Mouse (Mus musculus) cerebellum, adult (tissue): Measurements from ENCODE around the gene Rad51ap2.

ENCODE experiments used
- ATAC-seq: cut with Nextera tagmentation; 2 replicates; pipeline ENCODE4 v1.9.2; 2017; ENCODE audit warnings: mild to moderate bottlenecking, moderate library complexity, mixed read lengths; ENCODE audit not compliant: insufficient number of reproducible peaks, low FRiP score, low TSS enrichment

The Rad51ap2 gene

DNA sequence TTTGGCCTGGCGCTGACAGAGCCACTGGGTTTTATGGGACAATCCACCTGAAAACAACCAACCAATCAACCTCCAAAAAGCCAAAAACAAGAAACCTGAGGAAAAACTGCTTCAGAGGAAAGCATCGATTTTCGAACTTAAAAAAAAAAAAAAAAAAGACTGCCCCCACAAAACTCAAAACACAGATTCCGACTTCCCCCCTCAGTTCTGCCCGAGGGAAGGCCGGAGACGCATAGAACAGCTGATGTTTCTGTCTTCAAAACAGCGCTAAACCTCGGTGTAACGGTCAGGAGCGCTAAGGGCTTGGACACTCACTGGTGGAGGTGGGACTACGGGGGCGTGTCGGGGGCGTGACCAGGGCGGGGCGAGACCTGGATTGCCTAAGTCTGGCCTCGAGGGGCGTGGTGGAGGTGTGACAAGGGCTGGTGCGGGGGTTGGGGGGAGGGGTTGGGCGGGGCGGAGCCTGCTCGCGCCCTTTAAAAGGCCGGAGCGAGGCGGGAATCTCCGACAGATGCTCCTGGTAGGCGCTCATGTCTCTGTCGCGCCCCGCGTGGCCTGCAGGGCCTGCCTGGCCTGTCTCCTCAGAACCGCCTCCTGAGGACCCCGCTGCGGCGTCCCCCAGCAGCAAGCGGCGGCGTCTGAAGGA is at the start of gene Rad51ap2:
TSS of gene Rad51ap2 (plus strand) at position 531 of the 646 bp plus-strand sequence.
- peak; percentile 99 for ATAC-seq

DNA sequence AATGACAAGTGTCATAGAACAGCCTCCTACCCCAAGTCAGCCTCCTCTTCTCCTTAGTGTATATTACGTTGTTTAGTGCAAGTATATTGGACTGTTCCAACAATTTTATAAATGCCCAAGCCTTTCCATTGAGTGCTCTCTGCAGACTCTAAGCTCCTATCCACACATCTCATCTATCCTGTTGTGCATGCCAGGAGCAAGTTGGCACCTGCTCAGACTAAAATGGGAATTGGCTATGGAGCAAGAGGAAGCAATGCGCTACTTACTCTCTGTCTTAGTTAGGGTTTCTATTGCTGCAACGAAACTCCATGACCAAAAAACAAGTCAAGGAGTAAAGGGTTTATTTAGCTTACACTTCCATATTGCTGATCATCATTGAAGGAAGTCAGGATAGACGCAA is 48.2 kb upstream of the Rad51ap2 start:
- 0 out of 2 replicates have a peak, but pooled peaks have one; percentile 52 for ATAC-seq

DNA sequence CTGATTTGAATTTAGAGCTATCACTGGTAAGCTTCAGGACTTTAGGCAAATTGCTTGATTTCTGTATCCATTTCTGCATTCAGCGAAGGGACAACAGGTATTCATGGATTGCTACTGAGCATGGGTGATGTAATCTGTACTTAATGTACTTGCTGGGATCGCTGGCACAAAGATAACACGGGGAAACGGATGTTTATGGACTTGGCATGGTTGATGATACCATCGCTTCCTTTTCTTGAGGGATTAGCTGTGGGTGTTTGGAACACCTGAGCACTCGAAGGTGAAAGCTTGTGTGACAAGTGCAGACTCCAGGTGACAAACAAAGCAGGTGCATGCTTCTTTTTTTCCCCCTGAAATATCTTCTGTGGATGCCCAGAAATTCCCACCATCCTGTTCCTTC is 37.8 kb upstream of the Rad51ap2 start:
- ATAC-seq: peak; percentile 52; the same call in 1 of the 2 replicates

DNA sequence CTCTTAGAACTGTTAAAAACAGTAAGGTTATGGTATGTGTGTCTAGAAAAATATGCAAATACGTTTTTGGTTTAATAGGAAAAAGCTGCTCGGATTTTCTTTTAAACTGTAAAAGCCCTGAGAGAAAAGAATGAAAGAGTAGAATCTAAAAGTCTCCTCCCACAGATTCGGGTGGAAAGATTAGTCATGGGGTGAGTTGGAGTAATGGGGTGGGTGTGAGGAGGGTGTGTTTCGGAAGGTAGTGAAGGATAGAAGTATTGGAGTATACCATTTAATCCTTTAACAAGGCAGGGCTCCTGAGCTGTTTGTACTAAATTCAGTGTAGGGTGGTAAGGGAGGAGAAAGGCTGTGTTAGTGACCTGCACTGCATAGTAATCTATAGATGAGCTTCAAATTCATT is 28.5 kb upstream of the Rad51ap2 start:
- no peak for ATAC-seq

DNA sequence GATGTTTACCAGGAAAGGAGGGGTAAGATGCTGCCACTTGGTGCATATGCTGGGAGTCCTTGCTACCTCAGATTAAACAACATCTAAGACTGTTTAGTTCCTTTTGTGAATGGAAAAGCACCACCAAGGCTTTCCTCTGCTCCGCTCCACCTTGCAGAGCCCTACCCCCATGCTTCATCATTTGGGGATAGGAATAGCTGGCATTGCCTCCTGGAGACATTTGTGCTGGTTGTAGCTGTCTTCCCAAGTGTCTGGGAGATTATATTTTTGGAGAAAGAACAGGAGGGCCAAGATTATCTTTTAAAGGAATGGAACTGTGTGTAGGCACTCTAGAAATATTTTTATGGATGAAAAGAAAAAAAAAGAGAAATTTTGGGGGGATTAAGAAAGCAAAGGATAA is 22.8 kb upstream of the Rad51ap2 start:
- ATAC-seq: no peak

DNA sequence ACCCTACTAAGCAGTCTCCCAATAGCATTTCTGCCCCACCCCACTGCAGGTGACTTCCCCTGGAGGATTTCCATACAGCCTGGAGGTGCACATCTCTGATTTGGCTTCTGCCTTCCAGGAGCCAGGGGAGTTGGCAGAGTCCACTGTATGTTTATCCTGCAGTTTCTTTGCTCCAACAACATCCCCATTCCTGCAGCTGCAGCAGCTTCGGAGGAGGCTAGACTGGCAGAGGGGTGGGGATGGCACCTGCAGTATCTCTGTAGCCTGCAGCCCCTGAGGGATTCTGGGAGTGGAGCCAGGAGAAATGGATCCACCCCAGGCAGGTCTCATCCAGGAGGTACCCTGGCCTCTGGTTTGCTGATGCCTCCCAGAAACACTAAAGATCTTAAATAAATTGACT is 22.2 kb upstream of the Rad51ap2 start:
- no peak for ATAC-seq

DNA sequence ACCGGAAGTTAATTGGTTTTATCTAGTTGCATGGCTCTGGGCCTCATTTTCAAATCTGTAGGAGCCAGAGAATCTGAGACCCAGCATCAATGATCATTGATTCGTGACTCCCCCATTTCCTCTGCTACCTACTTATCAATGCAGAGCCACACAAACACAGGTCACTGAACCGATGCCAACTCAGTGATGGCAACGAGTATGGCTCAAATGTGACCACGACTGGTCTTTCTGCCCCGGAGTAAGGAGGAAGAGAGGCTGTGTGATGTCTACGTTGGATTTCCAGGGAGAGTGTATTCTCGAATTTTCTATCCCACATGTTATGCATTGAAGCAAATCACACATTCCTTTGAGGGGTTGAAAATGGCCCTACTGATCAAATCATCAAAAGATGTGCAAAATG is 21.4 kb upstream of the Rad51ap2 start:
- ATAC-seq: no peak

DNA sequence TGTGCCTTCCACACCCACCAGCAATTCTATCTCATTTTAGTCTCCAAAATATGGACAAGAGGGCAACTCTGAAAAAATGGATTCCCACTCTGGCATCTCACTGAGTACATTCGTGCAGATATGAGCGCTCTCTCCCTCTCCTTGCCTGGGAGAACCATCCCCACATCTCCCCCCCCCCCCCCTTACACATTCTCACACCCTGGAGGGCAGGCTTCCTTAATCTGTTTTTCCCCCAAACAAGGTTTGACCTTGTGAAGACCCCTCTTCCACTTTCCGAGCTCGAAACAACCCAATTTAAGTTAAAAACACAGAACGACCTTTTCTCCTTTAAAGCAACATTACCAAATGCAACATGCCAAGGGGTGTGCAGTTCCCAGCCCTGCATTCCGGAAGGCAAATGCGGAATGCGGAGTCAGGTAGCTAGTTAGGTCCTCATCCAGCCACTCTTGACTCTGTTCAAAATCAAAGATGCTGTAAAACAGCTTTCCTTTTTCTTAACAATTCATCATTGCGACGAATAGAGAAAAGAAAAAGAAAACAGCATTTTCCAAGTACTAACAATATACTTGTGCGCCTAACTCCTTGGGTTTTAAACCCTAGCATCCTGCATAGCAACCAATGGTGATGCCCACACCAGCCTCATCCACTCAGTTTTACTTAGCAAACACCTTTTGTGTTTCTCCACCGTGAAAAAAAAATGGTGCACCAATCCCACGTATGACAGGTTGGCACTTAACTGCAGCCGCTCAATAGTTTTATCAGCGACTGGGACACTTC is 20.4 kb upstream of the Rad51ap2 start:
- no peak for ATAC-seq

DNA sequence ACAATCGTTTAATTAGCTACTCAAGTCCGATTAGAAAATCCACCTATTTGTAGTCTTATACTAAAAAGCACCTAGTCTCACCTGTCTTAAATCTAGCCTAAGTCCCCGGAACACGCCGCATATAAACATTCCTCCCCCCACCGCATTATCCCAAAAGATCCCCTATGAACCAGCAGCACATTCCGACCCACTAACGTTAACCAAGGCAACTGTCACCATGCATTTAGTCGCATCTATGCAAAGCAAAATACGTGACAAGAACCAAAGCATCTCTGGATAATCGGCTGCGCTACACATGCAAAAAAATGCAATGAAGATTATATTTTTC is 19.9 kb upstream of the Rad51ap2 start:
- no peak for ATAC-seq

DNA sequence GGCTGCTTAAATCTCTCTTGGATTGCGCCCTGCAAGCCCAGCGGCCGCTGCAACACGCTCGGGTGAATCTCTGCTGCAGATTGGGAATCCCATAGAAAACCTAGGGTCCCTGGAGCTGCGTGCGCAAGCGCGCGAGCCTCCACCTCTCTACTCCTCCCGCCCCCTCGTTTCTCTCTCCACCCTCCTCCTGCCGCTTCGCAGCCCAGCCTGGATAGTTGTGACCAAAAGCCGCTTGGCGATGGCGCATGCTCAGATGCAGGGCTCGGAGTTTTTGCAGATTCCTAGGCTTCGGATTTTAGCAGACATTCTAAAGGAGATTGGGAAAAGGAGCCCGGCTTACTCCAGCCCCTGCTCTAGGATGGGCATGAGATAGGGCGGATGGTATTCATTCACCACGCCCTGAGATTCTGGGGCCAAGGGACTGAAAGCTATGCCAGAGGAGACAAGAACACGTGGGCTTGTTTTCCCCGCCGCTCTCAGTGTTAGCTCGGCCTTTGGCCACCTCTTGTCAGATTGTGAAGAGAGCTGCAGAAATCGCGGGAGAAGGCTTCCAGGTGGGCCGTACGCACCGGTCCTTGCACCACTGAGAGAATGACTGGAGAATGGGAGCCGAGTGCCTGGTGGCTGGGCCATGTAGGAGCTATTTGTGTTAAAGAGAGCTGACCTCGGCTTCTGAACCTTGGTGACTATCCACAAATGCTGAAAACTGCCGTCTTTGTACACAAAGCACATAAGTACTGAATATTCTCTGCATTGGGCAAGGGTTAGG is 19.2 kb upstream of the Rad51ap2 start, which contains the start of gene Vsnl1:
TSS of gene Vsnl1 (minus strand) at position 117 of the 769 bp plus-strand sequence.
- peak; percentile 80 for ATAC-seq

DNA sequence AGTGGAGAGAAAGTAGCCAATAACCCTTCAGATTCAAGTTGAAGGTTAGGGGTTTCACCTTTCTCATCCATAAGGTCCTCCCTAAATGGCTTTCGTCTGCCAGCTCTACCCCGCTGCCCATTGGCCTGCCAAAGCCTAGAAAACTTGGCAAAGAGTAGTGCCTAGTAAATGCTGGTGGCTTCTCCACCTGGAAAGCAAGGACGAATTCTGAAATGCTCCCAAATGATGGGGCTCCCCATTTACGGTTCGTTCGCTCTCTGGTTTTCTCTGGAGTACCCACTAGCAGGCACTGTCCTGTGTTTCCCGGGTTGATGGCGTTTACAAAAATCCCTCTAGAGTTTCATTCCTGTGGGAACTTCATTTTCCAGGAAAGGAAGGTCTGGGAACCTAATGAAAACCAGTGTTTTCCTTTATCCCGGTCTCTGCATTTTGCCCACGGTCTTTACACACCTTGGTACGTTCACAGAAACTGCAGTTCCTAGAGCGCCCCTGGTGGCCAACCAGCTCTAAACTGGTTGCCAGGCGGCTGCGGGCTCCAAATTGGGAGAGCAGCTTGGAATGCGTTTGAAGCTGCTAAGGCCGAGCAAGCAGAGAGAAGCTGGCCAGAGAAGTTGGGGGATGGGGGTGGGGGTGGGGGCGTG is 18.5 kb upstream of the Rad51ap2 start:
- peak; percentile 63 for ATAC-seq

DNA sequence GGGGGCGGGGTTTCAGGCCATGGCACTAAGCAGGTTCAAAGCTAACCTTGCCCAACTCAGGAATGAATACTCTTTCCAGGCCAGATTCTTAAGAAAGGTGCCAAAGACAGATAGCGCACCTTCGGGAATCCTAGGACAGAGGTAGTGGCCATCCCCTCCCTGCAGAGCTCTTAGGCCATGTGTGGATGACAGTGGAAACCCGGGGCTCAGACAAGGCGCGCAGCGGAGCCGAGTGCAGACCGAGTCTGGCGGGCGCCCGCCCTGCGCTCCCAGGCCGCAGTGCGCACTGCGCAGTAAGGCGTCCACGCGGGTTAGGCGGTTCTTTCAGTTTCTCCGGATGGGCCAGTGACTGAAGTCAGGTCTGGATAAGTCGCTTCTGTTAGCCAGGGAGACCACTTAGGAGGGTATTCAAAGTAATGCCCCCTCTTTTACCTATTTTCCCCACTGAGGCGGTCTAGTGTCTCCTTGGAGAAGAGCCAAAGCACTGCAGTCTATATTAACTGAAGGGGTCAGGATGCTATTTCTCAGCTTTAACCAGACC is 17.9 kb upstream of the Rad51ap2 start:
- ATAC-seq: no peak

DNA sequence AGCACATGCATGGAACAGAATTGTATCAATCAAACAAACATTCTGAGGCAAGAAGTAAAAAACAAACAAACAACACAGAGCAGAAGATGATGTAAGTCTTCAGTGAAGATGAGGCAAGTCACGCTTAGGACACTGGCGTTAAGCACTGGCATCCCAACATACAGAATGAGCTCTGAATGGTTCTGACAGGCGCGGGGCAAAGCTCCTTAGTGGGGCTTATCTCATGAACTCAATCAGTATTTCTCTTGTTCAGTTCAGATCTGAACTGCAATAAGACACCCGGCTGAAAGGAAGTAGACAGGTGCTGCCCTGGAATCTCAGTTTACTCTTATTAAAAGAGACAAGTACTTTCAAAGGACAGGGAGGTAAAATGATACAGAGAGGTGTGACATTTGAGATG is 1.7 kb upstream of the Rad51ap2 start:
- no peak for ATAC-seq

DNA sequence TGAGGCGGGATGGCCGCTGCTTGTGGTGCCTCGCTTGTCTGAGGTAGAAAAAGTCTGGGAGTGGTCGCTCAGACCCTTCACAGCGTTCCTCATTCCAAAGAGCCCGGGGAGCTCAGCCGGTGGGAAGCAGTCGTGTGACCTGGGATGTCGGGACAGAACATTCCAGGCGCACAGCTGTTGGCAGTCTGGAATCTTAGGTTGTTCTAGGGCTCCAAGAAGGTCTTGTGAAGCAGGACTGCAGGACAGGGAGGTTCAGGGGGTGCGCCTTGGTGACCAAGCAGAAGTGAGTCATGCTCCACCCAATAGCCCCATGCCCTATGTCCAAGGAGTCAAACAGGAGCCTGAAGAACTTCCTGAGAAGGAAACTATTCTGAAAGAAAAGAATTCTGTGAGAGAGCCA is 334 bp downstream of the Rad51ap2 start:
- peak; percentile 57; the same call in 1 of the 2 replicates for ATAC-seq

DNA sequence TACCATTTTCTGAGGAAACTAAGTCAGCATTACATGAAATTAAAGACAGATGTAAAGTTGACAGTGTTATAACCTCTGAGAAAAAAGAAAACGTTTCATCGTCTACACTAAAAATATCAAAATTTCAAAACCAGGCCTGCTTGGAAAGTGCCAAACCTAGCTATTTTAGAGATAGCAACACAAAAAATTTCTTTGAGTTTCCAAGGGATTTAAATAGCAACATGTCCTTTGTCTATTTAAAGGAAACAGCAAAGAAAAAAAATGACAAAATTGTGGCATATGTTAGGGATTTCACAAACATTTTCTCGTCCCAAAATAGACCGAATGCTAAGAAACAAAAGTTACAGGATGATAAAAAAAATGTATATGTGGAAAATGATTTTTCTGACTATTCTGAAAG is 753 bp downstream of the Rad51ap2 start:
- ATAC-seq: no peak
